Mouse (Mus musculus) mature B cell (primary cell): Measurements from ENCODE around the gene Shbg.

ENCODE experiments used
- in situ Hi-C: fragments of 300-500 bp; cut with MboI; formaldehyde crosslinking; loops from 2 replicates; pipeline ENCODE4 v1.14.3; 2019

Gene Shbg

GRCm38 (mm10) chr11:69600098-69600497, 17.6 kb downstream of the Shbg start:
- in situ Hi-C loops: no loop called here

DNA sequence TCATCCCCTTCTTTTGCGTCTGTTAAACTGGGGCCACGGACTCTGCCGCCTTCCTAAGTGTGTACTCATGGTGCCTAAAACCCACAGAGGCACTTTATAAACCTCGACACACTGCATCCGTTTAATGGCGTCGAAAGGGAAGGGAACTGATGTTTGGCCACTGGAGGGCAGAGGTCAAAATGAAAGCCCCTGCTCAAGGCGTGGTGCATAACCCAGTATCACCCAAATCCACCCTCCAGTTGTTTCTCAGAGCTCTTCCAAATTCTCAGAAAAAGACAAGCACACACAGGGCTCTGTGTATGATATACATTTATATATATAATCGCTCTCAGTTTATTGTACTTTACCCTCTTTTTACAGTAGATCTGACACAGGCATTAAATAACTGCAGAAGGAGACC, 18.3 kb downstream of the Shbg start:
- in situ Hi-C loops: no loop called here

DNA sequence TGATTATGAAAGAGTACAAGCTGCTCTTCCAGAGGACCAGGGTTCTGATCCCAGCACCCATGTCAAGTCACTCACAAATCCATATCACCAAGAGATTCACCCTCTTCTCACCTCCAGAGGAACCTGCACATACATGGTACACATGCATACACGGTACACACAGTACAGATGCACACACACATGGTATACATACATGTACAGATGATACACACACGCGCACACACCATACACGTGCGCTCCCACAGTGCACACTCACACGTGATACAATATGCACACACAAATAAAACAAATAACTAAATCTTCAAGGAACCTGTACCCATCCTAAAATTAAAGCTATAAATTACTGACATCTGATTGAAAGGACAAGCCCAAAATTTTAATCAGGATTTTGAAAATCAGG, 22.9 kb downstream of the Shbg start:
- in situ Hi-C loops: no loop called here

DNA sequence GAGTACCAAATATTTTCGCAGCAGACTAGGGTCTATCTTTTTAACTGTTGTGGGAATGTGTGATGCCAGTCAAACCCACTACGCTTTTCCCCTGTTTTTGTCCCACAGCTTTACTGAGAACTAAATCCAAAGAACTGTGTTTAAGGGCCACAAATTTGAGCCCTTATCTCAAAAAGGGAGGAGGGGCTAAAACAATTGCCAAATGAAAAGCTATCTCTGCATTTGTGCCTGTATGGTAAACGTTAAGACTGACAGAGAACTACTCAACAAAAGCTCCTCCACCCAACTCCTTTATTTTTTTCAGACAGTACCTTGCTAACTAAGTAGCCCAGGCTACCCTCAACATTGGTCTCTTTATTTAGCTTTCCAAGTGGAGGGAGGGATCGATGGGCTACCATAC, 24.9 kb downstream of the Shbg start:
- in situ Hi-C loops: no loop called here

DNA sequence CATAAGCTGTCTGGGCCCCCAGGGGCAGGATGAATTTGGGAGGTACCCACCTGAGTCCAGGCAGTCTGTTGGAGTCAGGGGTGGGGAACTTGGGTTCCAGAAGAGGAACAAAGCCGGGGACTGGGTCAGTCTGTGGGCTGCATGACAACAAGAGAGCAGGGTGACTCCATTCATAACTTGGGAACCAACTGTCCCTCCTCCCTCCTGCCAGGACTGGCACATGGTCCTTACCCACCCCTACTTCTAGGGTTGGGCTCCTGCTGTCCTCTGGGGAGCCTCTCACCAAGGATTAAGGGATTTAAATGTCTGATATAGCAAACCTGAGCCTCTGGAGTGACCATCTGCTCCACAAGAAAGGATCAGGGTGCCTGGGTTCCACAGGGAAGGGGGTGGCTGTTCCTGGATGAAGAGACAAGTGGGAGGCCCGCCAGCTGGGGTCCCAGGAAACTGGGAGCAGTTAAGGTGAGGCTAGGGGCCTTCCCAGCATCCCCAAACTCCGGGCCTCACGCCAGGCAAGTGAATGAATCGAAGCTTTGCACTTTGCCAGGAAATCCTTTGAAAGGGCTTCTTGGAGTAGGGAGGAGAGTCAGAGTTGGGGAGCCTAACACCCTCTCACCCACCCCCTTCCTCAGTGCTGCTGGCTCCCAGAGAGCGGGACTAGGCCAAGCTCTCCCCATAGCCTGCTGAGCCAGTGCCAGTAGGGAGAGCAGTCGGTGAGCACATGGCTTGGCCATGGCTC, 25.6 kb downstream of the Shbg start:
- in situ Hi-C loops: no loop called here

GRCm38 (mm10) chr11:69591424-69591823, 26.3 kb downstream of the Shbg start:
- in situ Hi-C loops: no loop called here

DNA sequence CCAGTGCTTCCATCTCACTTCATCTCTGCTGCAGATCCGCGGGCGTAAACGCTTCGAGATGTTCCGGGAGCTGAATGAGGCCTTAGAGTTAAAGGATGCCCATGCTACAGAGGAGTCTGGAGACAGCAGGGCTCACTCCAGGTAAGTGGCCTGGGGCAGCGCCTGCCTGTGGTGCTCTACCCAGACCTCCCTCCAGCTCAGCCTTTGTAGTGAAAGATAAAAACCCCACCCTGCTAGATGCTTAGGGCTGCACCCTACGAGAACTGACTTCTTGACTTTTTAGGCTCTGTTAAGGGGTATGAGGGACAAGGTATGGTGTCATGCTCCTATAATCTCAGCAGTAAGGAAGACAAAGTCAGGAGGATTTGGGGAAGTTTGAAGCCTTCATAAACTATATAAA, 27.1 kb downstream of the Shbg start:
- in situ Hi-C loops: no loop called here

GRCm38 (mm10) chr11:69589207-69589834, 28.4 kb downstream of the Shbg start:
- in situ Hi-C loops: no loop called here

DNA sequence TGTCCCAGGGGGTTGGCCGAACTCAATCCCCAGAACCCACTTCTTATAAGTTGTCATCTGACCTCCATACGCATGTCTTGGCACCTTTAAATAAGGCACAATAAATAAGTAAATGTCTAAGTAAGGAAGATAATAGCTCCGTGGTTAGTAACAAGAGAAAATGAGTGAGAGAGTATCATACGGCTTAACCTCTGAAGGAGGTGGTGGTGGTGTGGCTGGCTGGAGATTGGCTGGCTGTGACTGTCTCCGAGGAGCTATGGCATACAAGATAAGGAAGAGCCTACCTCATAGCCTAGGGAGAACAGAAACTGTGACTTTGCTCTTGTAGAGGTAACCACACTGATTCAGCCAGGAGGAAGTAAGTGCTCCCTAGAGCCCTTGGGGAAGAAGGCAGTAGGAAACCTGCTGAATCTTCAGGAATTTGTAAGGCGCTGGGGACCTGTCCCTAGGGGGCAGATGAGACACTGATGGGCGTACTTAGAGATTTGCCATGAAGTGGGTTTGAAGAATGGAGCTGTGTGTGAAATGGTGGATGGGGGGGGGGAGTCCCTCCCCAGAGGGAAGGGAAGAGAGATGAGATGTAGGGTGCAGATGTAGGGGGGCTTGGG, 31.9 kb downstream of the Shbg start:
- in situ Hi-C loops: no loop called here

DNA sequence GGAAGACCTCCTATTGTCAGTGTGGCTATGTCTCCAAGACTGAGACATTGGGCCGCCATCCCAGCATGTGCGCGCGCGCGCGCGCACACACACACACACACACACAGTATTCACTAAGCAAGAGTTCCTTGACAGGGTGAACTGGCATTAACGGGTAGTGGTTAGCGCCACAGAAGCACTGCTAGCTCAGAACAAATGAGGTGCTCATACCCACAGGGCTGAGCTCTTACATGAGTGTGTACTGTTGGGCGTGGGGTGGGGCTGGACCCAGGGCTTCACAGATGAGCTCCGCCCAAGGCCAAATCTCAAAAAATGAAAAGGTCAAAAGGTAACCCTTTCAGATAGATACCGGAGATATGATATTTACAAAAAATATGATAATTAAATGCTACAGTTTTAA, 32.8 kb downstream of the Shbg start:
- in situ Hi-C loops: no loop called here

- in situ Hi-C loops: no loop called here
These were observed 33.7 kb downstream of the Shbg start for GRCm38 (mm10) chr11:69584008-69584407.

- in situ Hi-C loops: no loop called here
These were observed 35.4 kb downstream of the Shbg start for GRCm38 (mm10) chr11:69582230-69582805.

DNA sequence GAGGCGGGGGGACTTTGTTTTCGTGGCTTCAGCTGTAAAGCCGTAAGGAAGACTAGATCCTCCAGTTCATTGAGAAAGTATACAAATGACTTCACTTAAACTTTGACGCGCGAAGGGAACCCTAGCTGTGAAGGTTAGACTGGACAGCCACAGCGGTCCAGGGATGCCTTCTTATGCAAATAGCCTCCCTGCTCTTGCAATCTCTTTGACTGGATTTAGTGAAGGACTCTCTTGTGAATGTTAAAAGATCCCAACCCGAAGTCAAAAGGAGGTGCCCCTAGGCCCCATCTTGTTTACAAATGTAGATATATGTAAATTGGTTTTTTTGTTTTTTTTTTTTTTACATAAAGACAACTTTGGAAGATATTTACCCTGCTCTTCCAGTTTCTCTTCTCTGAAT, 35.9 kb downstream of the Shbg start:
- in situ Hi-C loops: no loop called here

GRCm38 (mm10) chr11:69581147-69581688, 36.5 kb downstream of the Shbg start:
- in situ Hi-C loops: no loop called here

GRCm38 (mm10) chr11:69580572-69581146, 37.0 kb downstream of the Shbg start:
- in situ Hi-C loops: no loop called here

GRCm38 (mm10) chr11:69580091-69580514, 37.6 kb downstream of the Shbg start, which contains the start of the genes Wrap53 and Trp53:
Gene Wrap53 (minus strand): TSS chr11:69580255.
Gene Trp53 (plus strand): TSS chr11:69580359.
- in situ Hi-C loops: no loop called here

- in situ Hi-C loops: no loop called here
These were observed 38.3 kb downstream of the Shbg start for GRCm38 (mm10) chr11:69579128-69580017.

- in situ Hi-C loops: no loop called here
These were observed 39.4 kb downstream of the Shbg start for GRCm38 (mm10) chr11:69578301-69578700.

GRCm38 (mm10) chr11:69576307-69576706, 41.4 kb downstream of the Shbg start:
- in situ Hi-C loops: no loop called here

DNA sequence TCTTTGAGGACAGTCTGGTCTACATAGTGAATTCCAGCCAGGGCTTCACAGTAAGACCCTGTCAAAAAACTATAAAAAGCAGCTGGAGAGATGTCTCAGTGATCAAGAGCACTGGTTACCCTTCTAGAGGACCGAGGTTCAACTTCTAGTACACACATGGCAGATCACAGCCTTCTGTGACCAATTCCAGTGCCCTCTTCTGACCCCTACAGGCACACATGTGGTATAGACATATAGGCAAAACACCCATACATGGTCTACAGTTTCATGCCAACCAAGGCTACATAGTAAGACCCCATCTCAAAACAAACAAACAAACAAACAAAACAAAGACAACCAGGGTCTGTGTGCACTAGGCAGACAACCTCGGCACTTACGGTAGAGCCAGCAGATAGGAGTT, 42.5 kb downstream of the Shbg start:
- in situ Hi-C loops: no loop called here

GRCm38 (mm10) chr11:69565131-69565530, 52.6 kb downstream of the Shbg start:
- in situ Hi-C loops: no loop called here
